Mouse (Mus musculus): Measurements from ENCODE around the gene Eif2a. TPM values are rescaled to one million over a fixed set of nuclear protein-coding genes. Genes with fewer than 3 reads are reported as not detected.
A peak's percentile ranks its signal among the peaks of the same experiment; 100 is the strongest.

Gene Eif2a
- polyA plus RNA-seq, 1 experiment from 2014 or later, result 47.5 TPM

DNA sequence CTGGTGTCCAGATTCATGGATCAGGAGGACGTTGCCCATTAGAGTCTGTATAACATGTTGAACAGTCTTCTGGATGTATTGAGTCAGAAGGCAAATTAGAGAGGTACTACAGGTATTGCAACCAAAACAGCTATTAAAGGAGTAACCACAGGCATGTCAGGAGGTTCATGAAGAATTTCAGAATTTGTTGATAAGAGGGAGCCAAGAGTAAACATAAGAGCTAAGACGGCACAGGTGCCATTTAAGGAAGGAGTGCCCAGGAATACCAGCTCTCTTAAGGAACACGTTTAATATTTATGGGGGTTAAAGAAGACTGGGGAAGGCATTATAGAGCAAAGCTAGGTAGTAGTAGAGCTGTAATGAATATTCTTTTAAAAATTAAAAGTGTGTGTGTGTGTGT lies 12.9 kb upstream of the Eif2a start:
- H3K4me3 ChIP-seq, result no peak overlapping the region
- no peak for DNase-seq (ENCODE audit: low spot score)
- H3K27me3 ChIP-seq (ENCODE audit: insufficient read depth, poor library complexity, severe bottlenecking), result no peaks in the 10 kb centered on the region
- no peak overlapping the region for H3K27ac ChIP-seq
- no peaks in the 10 kb centered on the region for H3K36me3 ChIP-seq
- H3K9me3 ChIP-seq, result no peaks in the 10 kb centered on the region
- WGBS, result 76% methylated on average over 3 of the region's 3 CpGs
- H3K4me1 ChIP-seq, result no peaks in the 10 kb centered on the region

DNA sequence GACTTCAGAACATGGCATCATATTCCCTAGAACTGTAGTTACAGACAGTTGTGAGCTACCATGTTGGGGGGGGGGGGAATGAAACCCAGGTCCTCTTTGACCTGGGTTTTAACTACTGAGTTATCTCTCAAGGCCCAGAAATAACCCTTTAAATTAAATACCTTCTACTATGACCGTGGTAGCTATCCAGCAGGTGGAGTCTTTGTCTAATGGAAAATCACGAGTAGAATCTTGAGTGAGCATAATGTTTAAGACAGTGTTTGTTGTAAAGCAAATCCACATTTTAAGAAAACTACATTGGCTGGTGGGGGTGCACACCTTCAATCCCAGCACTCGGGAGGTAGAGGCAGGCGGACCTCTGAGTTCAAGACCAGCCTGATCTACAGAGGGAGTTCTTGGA lies 12.1 kb upstream of the Eif2a start:
- no peak for DNase-seq (ENCODE audit: low spot score)
- WGBS, result 80% methylated on average over 4 of the region's 4 CpGs
- Histone ChIP-seq H3K9me3 (no peaks in the 10 kb centered on the region), H3K36me3 (no peaks in the 10 kb centered on the region), H3K27ac (no peak overlapping the region), H3K27me3 (ENCODE audit: insufficient read depth, poor library complexity, severe bottlenecking) (no peaks in the 10 kb centered on the region), H3K4me3 (no peak overlapping the region), H3K4me1 (no peaks in the 10 kb centered on the region)

DNA sequence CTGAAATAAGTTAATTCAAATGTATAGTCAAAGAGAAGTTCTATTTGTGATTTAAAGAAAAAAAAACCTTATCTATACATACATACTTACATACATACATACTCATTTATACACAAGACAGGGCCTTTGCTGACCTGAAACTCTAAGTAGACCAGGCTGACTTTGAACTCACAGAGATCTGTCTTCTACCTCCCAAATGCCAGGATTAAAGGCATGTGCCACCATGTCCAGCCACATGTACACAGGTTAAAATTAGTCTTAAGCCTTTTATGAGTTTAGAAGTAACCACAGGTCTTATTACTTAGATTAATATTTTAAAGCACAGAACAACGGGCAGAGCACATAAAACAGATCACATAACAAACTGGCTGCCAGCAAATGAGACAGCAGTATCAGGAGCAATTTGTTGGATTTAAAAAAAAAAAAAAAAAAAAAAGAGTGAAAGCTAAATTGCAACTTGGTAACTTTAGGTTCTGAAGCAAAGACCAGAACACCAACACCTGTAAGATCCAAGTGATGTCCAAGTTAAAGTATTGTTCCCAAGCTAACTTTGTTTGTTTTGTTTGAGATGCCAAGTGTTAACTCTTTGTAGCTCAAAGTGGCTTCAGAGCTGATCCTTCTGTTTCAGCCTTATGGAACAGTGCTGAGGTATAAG lies 9.5 kb upstream of the Eif2a start:
- Histone ChIP-seq H3K4me1 (peaks cover 8% of the 10 kb centered on the region; the same call in 1 of the 2 replicates), H3K27ac (no peak overlapping the region), H3K4me3 (no peak overlapping the region), H3K36me3 (peaks cover 8% of the 10 kb centered on the region), H3K27me3 (ENCODE audit: insufficient read depth, poor library complexity, severe bottlenecking) (no peaks in the 10 kb centered on the region), H3K9me3 (no peaks in the 10 kb centered on the region)
- no peak for DNase-seq (ENCODE audit: low spot score)
- 65% methylated on average over 1 of the region's 1 CpGs for WGBS

DNA sequence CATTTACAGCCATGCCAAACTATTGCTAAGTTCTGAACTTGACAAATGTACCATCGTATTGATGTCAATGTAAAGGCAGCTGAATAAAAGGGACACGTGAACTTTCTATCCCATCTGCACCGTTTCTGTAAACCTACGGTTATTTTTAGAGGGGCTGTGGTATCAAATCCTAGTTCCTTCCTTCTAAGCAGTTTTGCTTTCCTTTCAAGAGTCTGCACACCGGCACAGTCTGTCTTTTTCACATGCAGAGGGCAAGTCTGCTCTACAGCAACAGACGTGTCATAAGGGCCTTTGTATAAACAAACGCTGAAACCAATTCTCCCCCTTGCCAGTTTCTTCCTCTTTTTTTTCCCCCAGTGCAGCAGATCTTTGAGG lies 9.0 kb upstream of the Eif2a start:
- H3K36me3 ChIP-seq, result peaks cover 13% of the 10 kb centered on the region
- no peak for DNase-seq (ENCODE audit: low spot score)
- H3K4me3 ChIP-seq, result no peak overlapping the region
- H3K27ac ChIP-seq, result no peak overlapping the region
- peaks cover 8% of the 10 kb centered on the region; the same call in 1 of the 2 replicates for H3K4me1 ChIP-seq
- WGBS, result 57% methylated on average over 7 of the region's 7 CpGs
- no peaks in the 10 kb centered on the region for H3K27me3 ChIP-seq (ENCODE audit: insufficient read depth, poor library complexity, severe bottlenecking)
- no peaks in the 10 kb centered on the region for H3K9me3 ChIP-seq

DNA sequence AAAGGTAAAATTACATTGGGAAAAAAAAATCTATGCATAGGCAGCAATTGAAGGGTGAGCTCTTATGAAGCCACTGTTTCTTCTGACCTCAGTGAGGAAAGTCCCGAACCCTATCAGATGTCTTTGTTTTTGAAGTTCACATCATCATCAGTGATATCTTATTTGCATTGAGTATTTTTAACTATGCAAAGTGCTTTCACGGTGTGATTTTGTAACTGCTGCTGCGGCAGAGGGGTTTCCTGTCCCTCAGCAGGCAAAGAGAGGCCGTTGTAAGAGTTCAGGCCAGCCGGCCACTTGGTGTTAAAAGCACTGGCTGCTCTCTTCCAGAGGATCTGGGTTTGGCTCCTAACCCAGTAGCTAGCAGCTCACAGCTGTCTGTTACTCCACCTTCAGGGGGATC lies 8.4 kb upstream of the Eif2a start:
- no peaks in the 10 kb centered on the region for H3K27me3 ChIP-seq (ENCODE audit: insufficient read depth, poor library complexity, severe bottlenecking)
- 59% methylated on average over 5 of the region's 5 CpGs for WGBS

DNA sequence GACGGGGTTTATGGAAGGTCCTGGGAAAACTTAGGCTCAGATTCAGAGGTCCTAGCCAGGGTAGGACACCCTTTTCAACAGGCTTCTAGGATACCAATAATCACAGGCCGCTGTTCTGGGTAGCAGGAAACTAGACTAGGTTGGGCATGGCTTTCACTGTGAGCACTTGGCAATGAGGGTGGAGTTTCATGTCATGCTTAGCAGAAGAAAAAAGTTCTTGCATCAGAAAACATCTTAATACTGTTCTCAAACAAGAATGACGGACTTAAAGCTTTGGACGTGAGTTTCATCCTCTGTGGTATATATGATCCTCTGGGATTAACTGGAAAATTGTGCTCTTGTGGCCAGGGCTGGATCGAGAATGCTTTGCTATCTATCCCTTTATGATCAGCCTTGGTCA lies 7.8 kb upstream of the Eif2a start:
- H3K27me3 ChIP-seq (ENCODE audit: insufficient read depth, poor library complexity, severe bottlenecking), result no peaks in the 10 kb centered on the region
- DNase-seq (ENCODE audit: low spot score), result no peak
- WGBS, result 80% methylated on average over 5 of the region's 5 CpGs
- H3K4me1 ChIP-seq, result peaks cover 8% of the 10 kb centered on the region; the same call in 1 of the 2 replicates
- H3K9me3 ChIP-seq, result no peaks in the 10 kb centered on the region
- no peak overlapping the region for H3K4me3 ChIP-seq
- H3K27ac ChIP-seq, result no peak overlapping the region
- H3K36me3 ChIP-seq, result peaks cover 25% of the 10 kb centered on the region

More for the DNA sequence above, 8.4 kb upstream of the Eif2a start:
- no peak for DNase-seq (ENCODE audit: low spot score)
- Histone ChIP-seq H3K27ac (no peak overlapping the region), H3K36me3 (peaks cover 19% of the 10 kb centered on the region), H3K9me3 (no peaks in the 10 kb centered on the region), H3K4me1 (peaks cover 8% of the 10 kb centered on the region; the same call in 1 of the 2 replicates), H3K4me3 (no peak overlapping the region)

DNA sequence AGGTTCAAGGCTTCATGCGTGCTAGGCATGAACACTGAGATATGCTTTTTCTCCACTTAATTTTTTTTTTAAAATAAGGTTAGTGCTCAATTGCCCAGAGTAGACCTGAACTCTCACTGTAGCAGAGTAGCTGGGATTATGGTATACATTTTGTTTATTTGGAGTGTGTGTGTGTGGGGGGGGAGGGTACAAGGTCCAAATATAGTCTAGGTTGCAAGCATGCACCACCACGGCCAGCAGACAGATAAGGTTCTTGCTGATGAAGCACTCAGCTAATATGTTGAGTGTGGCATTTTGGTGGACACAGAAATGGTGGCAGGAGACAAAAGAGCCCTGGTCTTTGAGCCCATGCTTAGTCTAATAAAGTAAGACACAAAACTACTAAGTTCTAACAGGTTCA lies 6.7 kb upstream of the Eif2a start:
- DNase-seq (ENCODE audit: low spot score), result no peak
- Histone ChIP-seq H3K27ac (0 out of 2 replicates have a peak overlapping the region, but pooled peaks have one; percentile 19), H3K36me3 (peaks cover 34% of the 10 kb centered on the region), H3K27me3 (ENCODE audit: insufficient read depth, poor library complexity, severe bottlenecking) (no peaks in the 10 kb centered on the region), H3K4me3 (no peak overlapping the region), H3K4me1 (peaks cover 8% of the 10 kb centered on the region; the same call in 1 of the 2 replicates), H3K9me3 (no peaks in the 10 kb centered on the region)
- WGBS, result 61% methylated on average over 2 of the region's 2 CpGs

DNA sequence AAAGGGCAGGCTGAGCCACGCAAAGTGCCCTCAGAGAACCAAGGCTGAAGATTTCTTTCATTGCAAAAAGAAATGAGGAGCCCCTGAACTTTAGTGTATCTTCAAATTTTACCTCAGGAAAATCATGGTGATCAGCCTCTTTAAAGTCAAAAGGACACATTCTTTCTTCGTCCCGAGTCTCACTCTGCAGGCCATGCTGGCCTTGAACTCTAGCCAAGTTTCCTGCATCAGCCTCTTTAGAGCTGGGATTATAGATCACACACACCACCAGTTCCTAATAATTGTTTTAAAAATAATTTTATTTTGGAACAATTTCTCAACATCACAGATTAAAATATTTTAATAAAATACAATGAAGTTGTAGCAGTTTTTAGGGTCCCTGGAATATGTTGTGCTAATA lies 6.1 kb upstream of the Eif2a start:
- no peaks in the 10 kb centered on the region for H3K9me3 ChIP-seq
- 69% methylated on average over 3 of the region's 3 CpGs for WGBS
- H3K36me3 ChIP-seq, result peaks cover 34% of the 10 kb centered on the region
- H3K4me1 ChIP-seq, result peaks cover 8% of the 10 kb centered on the region; the same call in 1 of the 2 replicates
- H3K4me3 ChIP-seq, result no peak overlapping the region
- DNase-seq (ENCODE audit: low spot score), result no peak
- H3K27ac ChIP-seq, result no peak overlapping the region
- H3K27me3 ChIP-seq (ENCODE audit: insufficient read depth, poor library complexity, severe bottlenecking), result no peaks in the 10 kb centered on the region

DNA sequence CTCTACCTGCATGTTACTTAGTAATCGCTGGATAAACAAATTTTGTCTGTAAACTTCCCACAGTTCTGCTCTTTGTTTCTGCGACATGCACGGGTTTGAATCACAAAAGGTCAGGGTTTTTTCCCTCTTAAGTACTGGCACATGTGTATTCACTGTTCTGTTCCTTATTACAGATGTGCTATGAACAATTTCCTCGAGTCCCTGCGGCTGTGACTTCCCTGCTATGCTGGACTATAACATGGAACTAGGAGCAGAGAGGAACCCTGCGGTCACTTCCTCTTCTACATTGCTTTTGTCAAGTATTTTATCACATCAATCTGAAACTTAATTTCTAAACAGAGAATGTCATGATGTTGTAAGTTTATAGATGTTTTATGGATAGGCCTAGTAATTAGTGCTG lies 5.3 kb upstream of the Eif2a start:
- Histone ChIP-seq H3K4me1 (peaks cover 8% of the 10 kb centered on the region; the same call in 1 of the 2 replicates), H3K9me3 (no peaks in the 10 kb centered on the region), H3K4me3 (no peak overlapping the region), H3K27me3 (ENCODE audit: insufficient read depth, poor library complexity, severe bottlenecking) (no peaks in the 10 kb centered on the region), H3K27ac (no peak overlapping the region), H3K36me3 (peaks cover 34% of the 10 kb centered on the region)
- no peak for DNase-seq (ENCODE audit: low spot score)
- WGBS, result 91% methylated on average over 6 of the region's 6 CpGs

DNA sequence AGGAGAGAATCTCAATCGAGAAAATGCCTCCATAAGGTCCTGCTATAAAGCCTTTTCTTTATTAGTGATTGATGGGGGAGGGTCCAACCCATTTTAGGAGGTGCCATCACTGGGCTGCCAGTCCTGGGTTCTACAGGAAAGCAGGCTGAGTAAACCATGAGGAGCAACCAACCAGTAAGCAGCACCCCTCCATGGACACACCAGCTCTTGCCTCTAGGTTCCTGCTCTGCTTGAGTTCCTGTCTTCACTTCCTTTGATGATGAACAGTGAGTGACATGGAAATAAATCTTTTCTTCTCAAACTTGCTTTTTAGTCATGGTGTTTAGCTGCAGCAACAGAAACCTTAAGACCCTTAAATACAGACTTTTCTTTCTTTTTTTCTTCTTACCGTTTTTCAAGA lies 4.3 kb upstream of the Eif2a start:
- Histone ChIP-seq H3K4me1 (peaks cover 8% of the 10 kb centered on the region; the same call in 1 of the 2 replicates), H3K27me3 (ENCODE audit: insufficient read depth, poor library complexity, severe bottlenecking) (no peaks in the 10 kb centered on the region), H3K36me3 (peaks cover 34% of the 10 kb centered on the region), H3K27ac (no peak overlapping the region), H3K4me3 (no peak overlapping the region), H3K9me3 (no peaks in the 10 kb centered on the region)
- no peak for DNase-seq (ENCODE audit: low spot score)
- 91% methylated on average over 2 of the region's 2 CpGs for WGBS

DNA sequence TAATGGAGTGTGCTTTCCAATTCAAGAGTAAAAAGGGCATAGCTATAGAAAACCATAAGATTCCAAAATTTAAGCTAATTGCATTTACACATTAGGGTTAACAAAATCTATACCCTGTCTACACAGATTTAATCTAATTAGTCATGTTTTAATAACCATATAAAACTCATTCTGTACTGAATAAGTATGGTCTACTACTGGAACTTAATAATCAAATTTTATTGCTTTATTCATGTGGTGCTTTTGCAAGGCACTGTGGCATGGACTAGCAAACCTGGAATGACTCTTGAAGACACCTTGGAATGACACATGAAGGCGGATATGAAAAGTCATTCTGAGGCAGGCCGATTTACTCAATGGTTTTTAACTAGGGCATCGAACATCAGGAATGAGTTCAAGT lies 2.2 kb upstream of the Eif2a start:
- Histone ChIP-seq H3K27me3 (ENCODE audit: insufficient read depth, poor library complexity, severe bottlenecking) (no peaks in the 10 kb centered on the region), H3K4me3 (no peak overlapping the region), H3K9me3 (no peaks in the 10 kb centered on the region), H3K4me1 (peaks cover 11% of the 10 kb centered on the region; the same call in 1 of the 2 replicates), H3K36me3 (peaks cover 34% of the 10 kb centered on the region), H3K27ac (no peak overlapping the region)
- WGBS, result 94% methylated on average over 3 of the region's 3 CpGs
- DNase-seq (ENCODE audit: low spot score), result no peak

DNA sequence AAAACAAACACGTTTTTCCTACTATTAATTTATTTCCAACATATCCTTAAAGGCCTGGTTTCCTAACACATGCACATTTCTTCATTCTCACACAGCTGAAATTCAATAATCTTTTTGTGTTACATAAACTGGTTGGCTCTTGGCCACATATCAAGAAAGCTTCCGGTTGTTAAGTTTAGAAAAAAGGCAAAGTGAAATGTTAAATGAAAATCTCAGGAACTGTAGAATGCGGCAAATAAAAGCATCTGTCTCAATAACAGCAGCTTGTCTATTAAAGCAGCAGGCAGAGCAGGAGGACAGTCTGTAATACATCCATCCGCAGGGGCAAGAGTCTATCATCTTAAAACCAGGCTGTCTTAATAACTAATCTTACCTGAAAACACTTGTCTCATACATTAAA lies 1.4 kb upstream of the Eif2a start:
- H3K36me3 ChIP-seq, result peaks cover 34% of the 10 kb centered on the region
- no peak for DNase-seq (ENCODE audit: low spot score)
- peak overlapping the region; percentile 100 for H3K4me3 ChIP-seq
- no peaks in the 10 kb centered on the region for H3K9me3 ChIP-seq
- 69% methylated on average over 4 of the region's 4 CpGs for WGBS
- peaks cover 7% of the 10 kb centered on the region; the same call in 1 of the 2 replicates for H3K4me1 ChIP-seq
- no peak overlapping the region for H3K27ac ChIP-seq
- H3K27me3 ChIP-seq (ENCODE audit: insufficient read depth, poor library complexity, severe bottlenecking), result no peaks in the 10 kb centered on the region

DNA sequence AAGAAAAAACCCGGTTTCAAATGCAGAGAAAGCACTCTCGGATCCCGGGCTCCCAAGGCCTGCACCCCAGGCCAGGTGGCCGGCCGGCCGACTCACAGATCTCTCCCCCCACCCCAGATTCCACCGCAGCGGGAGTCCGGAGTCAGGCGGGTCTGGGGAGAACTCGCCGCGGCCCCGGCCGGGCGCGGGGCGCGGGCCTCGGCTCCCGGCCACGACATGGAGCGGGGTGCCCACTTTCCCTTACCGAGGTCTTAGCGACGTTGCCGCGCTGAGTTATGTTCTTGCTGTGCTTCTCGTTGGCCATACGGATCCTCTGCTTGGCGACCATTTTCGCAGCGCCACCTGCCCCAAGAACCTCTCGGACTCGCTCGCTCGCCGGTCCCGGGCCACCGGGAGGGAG lies 455 bp upstream of the Eif2a start:
- peak overlapping the region; percentile 100 for H3K4me3 ChIP-seq
- no peaks in the 10 kb centered on the region for H3K9me3 ChIP-seq
- H3K4me1 ChIP-seq, result peaks cover 4% of the 10 kb centered on the region; the same call in 1 of the 2 replicates
- H3K36me3 ChIP-seq, result peaks cover 34% of the 10 kb centered on the region
- H3K27me3 ChIP-seq (ENCODE audit: insufficient read depth, poor library complexity, severe bottlenecking), result no peaks in the 10 kb centered on the region
- DNase-seq (ENCODE audit: low spot score), result peak; percentile 76
- peak overlapping the region; percentile 99 for H3K27ac ChIP-seq
- WGBS, result 0% methylated on average over 40 of the region's 40 CpGs

DNA sequence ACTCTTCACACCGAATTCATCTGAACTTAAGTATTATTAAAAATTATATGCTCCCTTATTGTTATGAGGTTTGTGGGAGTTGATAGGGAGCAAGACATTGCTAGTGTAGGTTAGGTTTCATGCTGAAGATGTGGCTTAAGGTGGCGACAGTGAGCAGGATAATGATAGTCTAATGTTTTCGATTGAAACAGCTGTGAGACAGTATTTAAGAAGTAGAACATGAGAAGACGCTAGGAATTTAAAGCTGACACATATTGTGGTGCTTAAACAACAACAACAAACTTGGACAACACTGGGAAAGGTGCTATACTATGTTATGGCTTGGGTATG lies 752 bp downstream of the Eif2a start:
- Histone ChIP-seq H3K9me3 (no peaks in the 10 kb centered on the region), H3K27ac (peak overlapping the region; percentile 99), H3K27me3 (ENCODE audit: insufficient read depth, poor library complexity, severe bottlenecking) (no peaks in the 10 kb centered on the region), H3K4me3 (peak overlapping the region; percentile 100), H3K36me3 (peaks cover 29% of the 10 kb centered on the region), H3K4me1 (peaks cover 4% of the 10 kb centered on the region; the same call in 1 of the 2 replicates)
- DNase-seq (ENCODE audit: low spot score), result no peak
- WGBS, result 10% methylated on average over 4 of the region's 4 CpGs

Data from heart, embryonic 10.5 days (tissue).